ENCODE assay signal across 8 mouse cellular contexts in genomic region chr4:63543746-63544493, GRCm38 (mm10). TPM values are rescaled to one million over a fixed set of nuclear protein-coding genes. Genes with fewer than 3 reads are reported as not detected.
DNase-seq lines count a peak whose midpoint lies in the region; ATAC-seq lines count a peak whose summit lies in the region.

No protein-coding gene starts in this region.

- WGBS in heart, embryonic 13.5 days, result 56% methylated on average over 10 of the region's 10 CpGs
- 67% methylated on average over 10 of the region's 10 CpGs for WGBS in forebrain, embryonic 13.5 days

- H3K27me3 ChIP-seq in heart, embryonic 13.5 days (replicated peaks), result no peaks in the 10 kb centered on the region
- H3K27me3 ChIP-seq in forebrain, embryonic 13.5 days, result no peaks in the 10 kb centered on the region

- ATAC-seq in heart, embryonic 13.5 days (ENCODE audit: extremely low read depth, insufficient number of reproducible peaks, low FRiP score, low TSS enrichment), result 0 out of 2 replicates have a peak, but pooled peaks have one; percentile 7
- peak; percentile 71 for ATAC-seq in forebrain, embryonic 13.5 days
- ATAC-seq in megakaryocyte progenitor cell, adult 5-6 weeks (replicated peaks; ENCODE audit: poor library complexity), result peak; percentile 36

- peaks cover 12% of the 10 kb centered on the region for H3K36me3 ChIP-seq in heart, embryonic 13.5 days
- peaks cover 10% of the 10 kb centered on the region for H3K36me3 ChIP-seq in forebrain, embryonic 13.5 days (ENCODE audit: poor library complexity, severe bottlenecking)

- peak overlapping the region; percentile 72 for H3K4me2 ChIP-seq in heart, embryonic 13.5 days
- H3K4me2 ChIP-seq in forebrain, embryonic 13.5 days, result peak overlapping the region; percentile 79

- no peak for DNase-seq in heart, adult 9 months (ENCODE audit: low spot score in 2 of 2)
- peak; percentile 24 for DNase-seq in c-Kit-negative CD71-positive TER-119-positive erythroid progenitor cells, embryonic 14.5 days (ENCODE audit: low read depth, low spot score)
- peak; percentile 51 for DNase-seq in kidney, postnatal 10 days
- DNase-seq in thymus, postnatal 10 days (ENCODE audit: low spot score in 2 of 2), result peak; percentile 37 to 59
- DNase-seq in right cerebral cortex, adult 2 months (ENCODE audit: low spot score in 2 of 2), result no peak

- H3K27ac ChIP-seq in heart, embryonic 13.5 days (replicated peaks), result peak overlapping the region; percentile 80
- H3K27ac ChIP-seq in forebrain, embryonic 13.5 days, result peak overlapping the region; percentile 68

- H3K4me1 ChIP-seq in heart, embryonic 13.5 days, result peaks cover 57% of the 10 kb centered on the region
- H3K4me1 ChIP-seq in forebrain, embryonic 13.5 days, result peaks cover 32% of the 10 kb centered on the region

- H3K9ac ChIP-seq in heart, embryonic 13.5 days, result peak overlapping the region; percentile 64
- H3K9ac ChIP-seq in forebrain, embryonic 13.5 days, result no peak overlapping the region

- peak overlapping the region; percentile 94 for H3K4me3 ChIP-seq in heart, embryonic 13.5 days
- H3K4me3 ChIP-seq in forebrain, embryonic 13.5 days, result peak overlapping the region; percentile 87

- no peaks in the 10 kb centered on the region for H3K9me3 ChIP-seq in heart, embryonic 13.5 days
- no peaks in the 10 kb centered on the region for H3K9me3 ChIP-seq in forebrain, embryonic 13.5 days (replicated peaks)

RNA-seq across cellular contexts. Expression of gene Atp6v1g1, which starts 0.7 kb away (rescaled TPM):
- 188 and 212 TPM in 2 replicates for polyA plus RNA-seq in heart, embryonic 13.5 days (2015; fragmentation: Nextera tagmentation; extraction: Ambion mirVana)
- polyA plus RNA-seq in forebrain, embryonic 13.5 days (2015; fragmentation: Nextera tagmentation; extraction: Ambion mirVana), result 444 and 467 TPM in 2 replicates
- total RNA-seq in megakaryocyte progenitor cell, adult 5-6 weeks (2015), result 102 and 121 TPM in 2 replicates
- 80.3 and 82.4 TPM in 2 replicates for total RNA-seq in megakaryocyte progenitor cell, adult 5-6 weeks (2017)

RNA-seq across cellular contexts. Expression of gene Tmem268, which starts 14.7 kb away (rescaled TPM):
- polyA plus RNA-seq in heart, embryonic 13.5 days (2015; fragmentation: Nextera tagmentation; extraction: Ambion mirVana), result 4.0 and 4.1 TPM in 2 replicates
- 4.4 and 4.7 TPM in 2 replicates for polyA plus RNA-seq in forebrain, embryonic 13.5 days (2015; fragmentation: Nextera tagmentation; extraction: Ambion mirVana)
- 4.7 and 4.8 TPM in 2 replicates for total RNA-seq in megakaryocyte progenitor cell, adult 5-6 weeks (2015)
- total RNA-seq in megakaryocyte progenitor cell, adult 5-6 weeks (2017), result 10.8 and 23.7 TPM in 2 replicates

RNA-seq across cellular contexts. Expression of gene Whrn, which starts 48.1 kb away (rescaled TPM):
- polyA plus RNA-seq in heart, embryonic 13.5 days (2015; fragmentation: Nextera tagmentation; extraction: Ambion mirVana), result 1.7 and 2.8 TPM in 2 replicates
- 5.5 and 6.1 TPM in 2 replicates for polyA plus RNA-seq in forebrain, embryonic 13.5 days (2015; fragmentation: Nextera tagmentation; extraction: Ambion mirVana)
- 1.7 and 3.6 TPM in 2 replicates for total RNA-seq in megakaryocyte progenitor cell, adult 5-6 weeks (2015)
- 0.37 and 0.41 TPM in 2 replicates for total RNA-seq in megakaryocyte progenitor cell, adult 5-6 weeks (2017)

Comparison
In these comparisons a context has a peak if more than half of its experiments do, and no peak if none do; other contexts are left out.
1. ATAC-seq: peak in every context shown above with its lines; median percentile 71 in forebrain, embryonic 13.5 days; 36 in megakaryocyte progenitor cell, adult 5-6 weeks; 7 in heart, embryonic 13.5 days.
2. DNase-seq: peak in c-Kit-negative CD71-positive TER-119-positive erythroid progenitor cells, embryonic 14.5 days (single experiment), kidney, postnatal 10 days (single experiment) and thymus, postnatal 10 days (2 of 2); none in heart, adult 9 months (0 of 2) and right cerebral cortex, adult 2 months (0 of 2).